ENCODE assay signal across 17 mouse cellular contexts in the genomic region with DNA sequence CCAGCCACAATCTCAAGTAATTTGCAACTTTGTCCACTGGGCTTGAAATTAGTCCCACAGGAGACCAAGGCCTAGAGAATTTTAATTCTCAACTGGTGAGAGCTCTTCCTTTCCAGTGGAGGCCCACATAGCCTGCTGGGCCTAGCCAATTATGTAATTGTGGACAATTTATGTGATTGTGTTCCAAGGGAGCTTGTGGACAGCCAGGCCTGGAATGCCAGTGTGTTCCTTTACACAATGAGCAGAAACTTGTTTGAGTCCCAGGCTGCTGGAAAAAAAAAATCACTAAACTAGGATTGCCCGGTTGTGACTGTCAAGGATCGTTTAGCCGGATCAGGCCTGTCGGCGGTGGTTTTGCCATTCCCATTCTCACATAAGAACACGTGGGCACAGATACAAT.
"Had no signal": no experiment of that assay in that cellular context is flagged by ENCODE, and none has a peak within 500 bp of the region (broad histone marks: within the 10 kb centered on the region; RNA-seq: fewer than 3 reads in every experiment).

No protein-coding gene starts in this region.

- H3K27me3 ChIP-seq: midbrain, embryonic 13.5 days; midbrain, embryonic 15.5 days; neural tube, embryonic 12.5 days; stomach, embryonic 15.5 days had no signal

- DNase-seq: lung, adult 2 months; lung, postnatal 14 days; lung, postnatal 36 days; right cerebral cortex, postnatal 14 days; thymus, adult 2 months; thymus, postnatal 25 days; thymus, postnatal 4 days had no signal

- H3K36me3 ChIP-seq: lung, embryonic 15.5 days; stomach, embryonic 15.5 days had no signal

- H3K4me3 ChIP-seq: lung, embryonic 15.5 days; megakaryocyte, embryonic 14.5 days; midbrain, embryonic 13.5 days; midbrain, embryonic 15.5 days; neural tube, embryonic 12.5 days; stomach, embryonic 15.5 days had no signal

- ATAC-seq: lung, postnatal 0 days; midbrain, embryonic 13.5 days; midbrain, embryonic 15.5 days had no signal

- H3K9me3 ChIP-seq: lung, embryonic 15.5 days; midbrain, embryonic 13.5 days; midbrain, embryonic 15.5 days; neural tube, embryonic 12.5 days; stomach, embryonic 15.5 days had no signal

- H3K4me1 ChIP-seq: lung, embryonic 15.5 days; megakaryocyte, embryonic 14.5 days; midbrain, embryonic 13.5 days; midbrain, embryonic 15.5 days; neural tube, embryonic 12.5 days; stomach, embryonic 15.5 days had no signal

- H3K27ac ChIP-seq: lung, embryonic 15.5 days; macrophage; midbrain, embryonic 13.5 days; midbrain, embryonic 15.5 days; neural tube, embryonic 12.5 days; stomach, embryonic 15.5 days; stomach, postnatal 0 days had no signal

- H3K4me2 ChIP-seq: lung, embryonic 15.5 days; midbrain, embryonic 11.5 days; midbrain, embryonic 13.5 days; midbrain, embryonic 15.5 days; neural tube, embryonic 12.5 days; stomach, embryonic 15.5 days had no signal

- H3K9ac ChIP-seq: lung, embryonic 15.5 days; midbrain, embryonic 13.5 days; midbrain, embryonic 15.5 days; neural tube, embryonic 12.5 days; stomach, embryonic 15.5 days had no signal
